Mouse (Mus musculus): Measurements from ENCODE around the gene Nmu. TPM values are rescaled to one million over a fixed set of nuclear protein-coding genes. Genes with fewer than 3 reads are reported as not detected.

Nmu gene
- polyA plus RNA-seq, 1 experiment from 2014 or later: 2.1 TPM

Other genes with a start within 250 kb of the Nmu start
- gene Srd5a3, start 223.5 kb downstream of the Nmu start, polyA plus RNA-seq (2015; fragmentation: Nextera tagmentation; extraction: Ambion mirVana): 35.5 and 36.9 TPM in 2 replicates
- 108 and 111 TPM in 2 replicates for gene Tmem165, start 179.9 kb downstream of the Nmu start, polyA plus RNA-seq (2015; fragmentation: Nextera tagmentation; extraction: Ambion mirVana)
- 13.9 and 16.5 TPM in 2 replicates for gene Clock, start 59.0 kb downstream of the Nmu start, polyA plus RNA-seq (2015; fragmentation: Nextera tagmentation; extraction: Ambion mirVana)
- gene Pdcl2, start 32.6 kb downstream of the Nmu start, polyA plus RNA-seq (2015; fragmentation: Nextera tagmentation; extraction: Ambion mirVana): not detected in 2 replicates
- not detected in 2 replicates for gene Gm7271, start 120.3 kb upstream of the Nmu start, polyA plus RNA-seq (2015; fragmentation: Nextera tagmentation; extraction: Ambion mirVana)
- gene Exoc1, start 165.5 kb upstream of the Nmu start, polyA plus RNA-seq (2015; fragmentation: Nextera tagmentation; extraction: Ambion mirVana): 36.4 and 36.8 TPM in 2 replicates
- 8.7 and 9.7 TPM in 2 replicates for gene Cep135, start 224.9 kb upstream of the Nmu start, polyA plus RNA-seq (2015; fragmentation: Nextera tagmentation; extraction: Ambion mirVana)